Comparison of ENCODE assay signal across 19 mouse cellular contexts in genomic region chr15:102271441-102271840, GRCm38 (mm10). TPM values are rescaled to one million over a fixed set of nuclear protein-coding genes. Genes with fewer than 3 reads are reported as not detected.
DNase-seq lines count a peak whose midpoint lies in the region; ATAC-seq and TF ChIP-seq lines count a peak whose summit lies in the region.
"Had no signal": no experiment of that assay in that cellular context is flagged by ENCODE, and none has a peak within 500 bp of the region (broad histone marks: within the 10 kb centered on the region; RNA-seq: fewer than 3 reads in every experiment).

No protein-coding gene starts in this region.

- no peak overlapping the region for H3K27ac ChIP-seq in heart, embryonic 12.5 days (ENCODE audit: poor library complexity, severe bottlenecking)
- peak overlapping the region; percentile 20; the same call in 1 of the 2 replicates for H3K27ac ChIP-seq in lung, embryonic 15.5 days
- peak overlapping the region; percentile 75 for H3K27ac ChIP-seq in embryonic facial prominence, embryonic 10.5 days (replicated peaks)
- H3K27ac ChIP-seq in limb, embryonic 13.5 days, result no peak overlapping the region
- H3K27ac ChIP-seq: hindbrain, postnatal 0 days; macrophage; neural tube, embryonic 13.5 days had no signal

- no peak for TF ChIP-seq POLR2A in lung, adult 2 months (IDR thresholded peaks at IDR 0.05; ENCODE audit: borderline replicate concordance, extremely low read depth, low read depth, low read length)

- H3K4me1 ChIP-seq in heart, embryonic 12.5 days (replicated peaks), result peaks cover 13% of the 10 kb centered on the region
- peaks cover 14% of the 10 kb centered on the region for H3K4me1 ChIP-seq in lung, embryonic 15.5 days
- H3K4me1 ChIP-seq in lung, adult 2 months (ENCODE audit: control insufficient read depth, insufficient read depth, low read length), result peaks cover 5% of the 10 kb centered on the region; the same call in 1 of the 2 replicates
- peaks cover 23% of the 10 kb centered on the region for H3K4me1 ChIP-seq in embryonic facial prominence, embryonic 10.5 days
- H3K4me1 ChIP-seq in limb, embryonic 13.5 days, result peaks cover 20% of the 10 kb centered on the region

- H3K4me3 ChIP-seq in heart, embryonic 12.5 days, result no peak overlapping the region
- H3K4me3 ChIP-seq in lung, embryonic 15.5 days, result no peak overlapping the region
- no peak overlapping the region for H3K4me3 ChIP-seq in lung, adult 2 months (replicated peaks; ENCODE audit: extremely low read depth, low read depth, low read length)
- H3K4me3 ChIP-seq in embryonic facial prominence, embryonic 10.5 days, result peak overlapping the region; percentile 49
- peak overlapping the region; percentile 41; the same call in 1 of the 2 replicates for H3K4me3 ChIP-seq in limb, embryonic 13.5 days

- peak; percentile 85 for DNase-seq in heart, adult 11 months
- DNase-seq in lung, adult 2 months, result no peak
- DNase-seq in embryonic facial prominence, embryonic 10.5 days (ENCODE audit: low spot score), result no peak
- DNase-seq in layer of hippocampus, postnatal 14 days (ENCODE audit: low spot score in 2 of 2), result no peak
- DNase-seq in adrenal gland, postnatal 10 days, result no peak
- DNase-seq: cerebellum, adult 9-11 months; gastrocnemius, postnatal 10 days; left cerebral cortex, postnatal 4 days; retina, postnatal 1 day; thymus, adult 18-20 months had no signal

- no peak overlapping the region for H3K9ac ChIP-seq in heart, embryonic 12.5 days
- no peak overlapping the region for H3K9ac ChIP-seq in lung, embryonic 15.5 days
- no peak overlapping the region for H3K9ac ChIP-seq in limb, embryonic 13.5 days

- no peak for TF ChIP-seq CTCF in lung, adult 2 months (IDR thresholded peaks at IDR 0.05; ENCODE audit: insufficient read depth, low read length)

- H3K27me3 ChIP-seq in heart, embryonic 12.5 days (replicated peaks), result peaks cover 23% of the 10 kb centered on the region
- no peaks in the 10 kb centered on the region for H3K27me3 ChIP-seq in lung, embryonic 15.5 days
- peaks cover 17% of the 10 kb centered on the region for H3K27me3 ChIP-seq in embryonic facial prominence, embryonic 10.5 days (replicated peaks; ENCODE audit: low read depth, poor library complexity, severe bottlenecking)
- H3K27me3 ChIP-seq in limb, embryonic 13.5 days, result no peaks in the 10 kb centered on the region

- H3K9me3 ChIP-seq in heart, embryonic 12.5 days (replicated peaks), result no peaks in the 10 kb centered on the region
- H3K9me3 ChIP-seq in lung, embryonic 15.5 days, result no peaks in the 10 kb centered on the region
- no peaks in the 10 kb centered on the region for H3K9me3 ChIP-seq in embryonic facial prominence, embryonic 10.5 days
- H3K9me3 ChIP-seq in limb, embryonic 13.5 days, result no peaks in the 10 kb centered on the region
- H3K9me3 ChIP-seq: neural tube, embryonic 13.5 days had no signal

- ATAC-seq in heart, embryonic 12.5 days (ENCODE audit: insufficient number of reproducible peaks, low FRiP score), result no peak
- ATAC-seq in lung, embryonic 15.5 days (ENCODE audit: borderline replicate concordance, extremely low read depth, low FRiP score, low TSS enrichment), result no peak
- no peak for ATAC-seq in limb, embryonic 13.5 days (ENCODE audit: low FRiP score, low read depth)
- ATAC-seq: forebrain, embryonic 16.5 days; hindbrain, postnatal 0 days; midbrain, embryonic 16.5 days had no signal

- H3K36me3 ChIP-seq in heart, embryonic 12.5 days, result no peaks in the 10 kb centered on the region
- H3K36me3 ChIP-seq in lung, embryonic 15.5 days, result no peaks in the 10 kb centered on the region
- H3K36me3 ChIP-seq in embryonic facial prominence, embryonic 10.5 days (replicated peaks), result no peaks in the 10 kb centered on the region
- H3K36me3 ChIP-seq in limb, embryonic 13.5 days, result no peaks in the 10 kb centered on the region
- H3K36me3 ChIP-seq: neural tube, embryonic 13.5 days had no signal

- WGBS in heart, embryonic 12.5 days, result 39% methylated on average over 3 of the region's 3 CpGs
- WGBS in lung, embryonic 15.5 days, result 33% methylated on average over 3 of the region's 3 CpGs
- 27% methylated on average over 3 of the region's 3 CpGs for WGBS in lung, adult 2 months
- WGBS in embryonic facial prominence, embryonic 10.5 days, result 21% methylated on average over 3 of the region's 3 CpGs
- 53% methylated on average over 3 of the region's 3 CpGs for WGBS in limb, embryonic 13.5 days

- H3K4me2 ChIP-seq in heart, embryonic 12.5 days, result no peak overlapping the region
- peak overlapping the region; percentile 52 for H3K4me2 ChIP-seq in lung, embryonic 15.5 days
- H3K4me2 ChIP-seq in limb, embryonic 13.5 days (replicated peaks), result peak overlapping the region; percentile 71

RNA-seq across cellular contexts. Expression of gene Gm9918, which starts 1.1 kb away (rescaled TPM):
- polyA plus RNA-seq in heart, embryonic 12.5 days (2016; fragmentation: Nextera tagmentation; extraction: Ambion mirVana), result 0.19 TPM in 1 of 2 replicates, not detected in the other
- 0.53 and 0.57 TPM in 2 replicates for polyA plus RNA-seq in lung, embryonic 15.5 days (2015; fragmentation: Nextera tagmentation; extraction: Ambion mirVana)
- 0.31 and 0.60 TPM in 2 replicates for polyA plus RNA-seq in lung, adult 2 months (2012; rRNA removed)
- polyA plus RNA-seq in embryonic facial prominence, embryonic 10.5 days (2016; fragmentation: Nextera tagmentation; extraction: Ambion mirVana), result 0.75 and 1.3 TPM in 2 replicates
- 1.1 and 1.3 TPM in 2 replicates for polyA plus RNA-seq in limb, embryonic 13.5 days (2015; fragmentation: Nextera tagmentation; extraction: Ambion mirVana)
- not detected for total RNA-seq in layer of hippocampus, postnatal 14 days (2021)
- not detected for total RNA-seq in adrenal gland, postnatal 10 days (2021)
- total RNA-seq: gastrocnemius, postnatal 10 days; heart, postnatal 10 days; hindbrain, postnatal 0 days; left cerebral cortex, postnatal 4 days had no signal
- polyA plus RNA-seq: forebrain, embryonic 16.5 days; macrophage; midbrain, embryonic 16.5 days had no signal

RNA-seq across cellular contexts. Expression of gene Mfsd5, which starts 7.8 kb away (rescaled TPM):
- polyA plus RNA-seq in heart, embryonic 12.5 days (2016; fragmentation: Nextera tagmentation; extraction: Ambion mirVana), result 46.2 and 48.2 TPM in 2 replicates
- polyA plus RNA-seq in lung, embryonic 15.5 days (2015; fragmentation: Nextera tagmentation; extraction: Ambion mirVana), result 63.8 and 65.3 TPM in 2 replicates
- polyA plus RNA-seq in lung, adult 2 months (2012; rRNA removed), result 95.4 and 97.1 TPM in 2 replicates
- 63.2 and 66.4 TPM in 2 replicates for polyA plus RNA-seq in embryonic facial prominence, embryonic 10.5 days (2016; fragmentation: Nextera tagmentation; extraction: Ambion mirVana)
- 64.7 and 65.8 TPM in 2 replicates for polyA plus RNA-seq in limb, embryonic 13.5 days (2015; fragmentation: Nextera tagmentation; extraction: Ambion mirVana)
- total RNA-seq in layer of hippocampus, postnatal 14 days (2021), result 10 to 100 TPM; 34.1 to 36.0 TPM
- 10 to 100 TPM; 29.0 to 29.4 TPM for total RNA-seq in adrenal gland, postnatal 10 days (2021)

RNA-seq across cellular contexts. Expression of gene Rarg, which starts 14.1 kb away (rescaled TPM):
- polyA plus RNA-seq in heart, embryonic 12.5 days (2016; fragmentation: Nextera tagmentation; extraction: Ambion mirVana), result 12.0 TPM in 2 replicates
- polyA plus RNA-seq in lung, embryonic 15.5 days (2015; fragmentation: Nextera tagmentation; extraction: Ambion mirVana), result 43.7 and 43.8 TPM in 2 replicates
- polyA plus RNA-seq in lung, adult 2 months (2012; rRNA removed), result 75.1 and 93.9 TPM in 2 replicates
- 77.8 and 90.2 TPM in 2 replicates for polyA plus RNA-seq in embryonic facial prominence, embryonic 10.5 days (2016; fragmentation: Nextera tagmentation; extraction: Ambion mirVana)
- polyA plus RNA-seq in limb, embryonic 13.5 days (2015; fragmentation: Nextera tagmentation; extraction: Ambion mirVana), result 131 and 145 TPM in 2 replicates
- total RNA-seq in layer of hippocampus, postnatal 14 days (2021), result 10 to 100 TPM in 1 of 2 experiments, 1 to 10 TPM in 1; 8.8 to 11.2 TPM
- total RNA-seq in adrenal gland, postnatal 10 days (2021), result 10 to 100 TPM; 22.7 to 30.3 TPM

RNA-seq across cellular contexts. Expression of gene Espl1, which starts 24.6 kb away (rescaled TPM):
- polyA plus RNA-seq in heart, embryonic 12.5 days (2016; fragmentation: Nextera tagmentation; extraction: Ambion mirVana), result 24.0 and 26.1 TPM in 2 replicates
- 27.6 and 32.2 TPM in 2 replicates for polyA plus RNA-seq in lung, embryonic 15.5 days (2015; fragmentation: Nextera tagmentation; extraction: Ambion mirVana)
- 2.4 and 3.8 TPM in 2 replicates for polyA plus RNA-seq in lung, adult 2 months (2012; rRNA removed)
- polyA plus RNA-seq in embryonic facial prominence, embryonic 10.5 days (2016; fragmentation: Nextera tagmentation; extraction: Ambion mirVana), result 55.4 and 57.6 TPM in 2 replicates
- 23.7 and 32.2 TPM in 2 replicates for polyA plus RNA-seq in limb, embryonic 13.5 days (2015; fragmentation: Nextera tagmentation; extraction: Ambion mirVana)
- 1 to 10 TPM; 1.6 to 1.7 TPM for total RNA-seq in layer of hippocampus, postnatal 14 days (2021)
- total RNA-seq in adrenal gland, postnatal 10 days (2021), result 10 to 100 TPM in 1 of 2 experiments, 1 to 10 TPM in 1; 8.8 to 11.9 TPM

RNA-seq across cellular contexts. Expression of gene Itgb7, which starts 39.7 kb away (rescaled TPM):
- polyA plus RNA-seq in heart, embryonic 12.5 days (2016; fragmentation: Nextera tagmentation; extraction: Ambion mirVana), result 0.38 and 0.72 TPM in 2 replicates
- polyA plus RNA-seq in lung, embryonic 15.5 days (2015; fragmentation: Nextera tagmentation; extraction: Ambion mirVana), result 2.0 and 3.2 TPM in 2 replicates
- 22.0 and 32.4 TPM in 2 replicates for polyA plus RNA-seq in lung, adult 2 months (2012; rRNA removed)
- 1.1 and 1.6 TPM in 2 replicates for polyA plus RNA-seq in embryonic facial prominence, embryonic 10.5 days (2016; fragmentation: Nextera tagmentation; extraction: Ambion mirVana)
- 3.2 and 3.5 TPM in 2 replicates for polyA plus RNA-seq in limb, embryonic 13.5 days (2015; fragmentation: Nextera tagmentation; extraction: Ambion mirVana)
- total RNA-seq in layer of hippocampus, postnatal 14 days (2021), result 1 to 10 TPM; 2.1 to 4.2 TPM
- total RNA-seq in adrenal gland, postnatal 10 days (2021), result 1 to 10 TPM; 6.4 to 7.1 TPM

Comparison
In these comparisons a context has a peak if more than half of its experiments do, and no peak if none do; other contexts are left out.
1. H3K27ac ChIP-seq: peak in lung, embryonic 15.5 days (single experiment) and embryonic facial prominence, embryonic 10.5 days (single experiment); none in heart, embryonic 12.5 days (single experiment) and limb, embryonic 13.5 days (single experiment).
2. H3K4me3 ChIP-seq: peak in embryonic facial prominence, embryonic 10.5 days (single experiment) and limb, embryonic 13.5 days (single experiment); none in heart, embryonic 12.5 days (single experiment), lung, embryonic 15.5 days (single experiment) and lung, adult 2 months (single experiment).